Mouse (Mus musculus) kidney, postnatal 0 days (tissue): ENCODE results near the gene Piwil4. TPM values are rescaled to one million over a fixed set of nuclear protein-coding genes. Genes with fewer than 3 reads are reported as not detected.

Source experiments
- ATAC-seq: fragments of 200-750 bp; cut with Nextera tagmentation; replicated peaks from 2 replicates; pipeline ENCODE4 v1.8.0; 2017; ENCODE audit warnings: low read depth, moderate number of reproducible peaks, moderate TSS enrichment, moderate library complexity; ENCODE audit not compliant: low FRiP score
- DNase-seq: peaks from one replicate; pipeline ENCODE4 v3.0.0-alpha.2; 2016; ENCODE audit warnings: low spot score
- H3K27ac ChIP-seq: fragments of 300-500 bp; sonication (generic); 2 replicates; pipeline ENCODE4 v1.5.1; 2014; ENCODE audit warnings: mild to moderate bottlenecking
- H3K27me3 ChIP-seq: fragments of 300-500 bp; sonication (generic); 2 replicates; pipeline ENCODE4 v1.6.1; 2014; ENCODE audit warnings: low read length, mixed read lengths; ENCODE audit not compliant: insufficient read depth
- H3K36me3 ChIP-seq: fragments of 300-500 bp; sonication (generic); 2 replicates; pipeline ENCODE4 v1.6.1; 2014; ENCODE audit warnings: low read length, mixed read lengths; ENCODE audit not compliant: insufficient read depth
- H3K4me1 ChIP-seq: fragments of 300-500 bp; sonication (generic); replicated peaks from 2 replicates; pipeline ENCODE4 v1.6.1; 2014; ENCODE audit warnings: antibody characterized with exemption, low read length, mixed read lengths; ENCODE audit not compliant: insufficient read depth
- H3K4me2 ChIP-seq: fragments of 300-500 bp; sonication (generic); 2 replicates; pipeline ENCODE4 v1.6.1; 2014; ENCODE audit warnings: mild to moderate bottlenecking, low read length, moderate library complexity, mixed read lengths
- H3K4me3 ChIP-seq: fragments of 300-500 bp; sonication (generic); replicated peaks from 2 replicates; pipeline ENCODE4 v1.5.1; 2014; ENCODE audit warnings: low read depth, low read length
- H3K9ac ChIP-seq: fragments of 300-500 bp; sonication (generic); 2 replicates; pipeline ENCODE4 v1.6.1; 2014; ENCODE audit warnings: low read depth, low read length
- H3K9me3 ChIP-seq: fragments of 300-500 bp; sonication (generic); replicated peaks from 2 replicates; pipeline ENCODE4 v1.6.1; 2016; ENCODE audit warnings: low read length, inconsistent platforms, mixed read lengths
- CTCF ChIP-seq: IDR thresholded peaks from 2 replicates; pipeline ENCODE4 v1.5.1; 2016; ENCODE audit warnings: antibody characterized with exemption, low read depth, mild to moderate bottlenecking, moderate library complexity
- WGBS: fragments of 180-500 bp; shearing (Covaris S2); extraction: QIAGEN DNeasy Blood & Tissue Kit; methylation state at CpG from one replicate; pipeline ENCODE4 v1.1.7; 2014; 5-methylcytosine and 5-hydroxymethylcytosine counted together
- polyA plus RNA-seq: library from polyadenylated mRNA; unstranded; fragments of >200 nt; fragmentation: Nextera tagmentation; extraction: Ambion mirVana; gene quantifications from 2 replicates; pipeline ENCODE4 v1.2.1, GENCODE M21; 2015

Gene Piwil4
- polyA plus RNA-seq, 1 experiment from 2014 or later, result 0.11 TPM

DNA sequence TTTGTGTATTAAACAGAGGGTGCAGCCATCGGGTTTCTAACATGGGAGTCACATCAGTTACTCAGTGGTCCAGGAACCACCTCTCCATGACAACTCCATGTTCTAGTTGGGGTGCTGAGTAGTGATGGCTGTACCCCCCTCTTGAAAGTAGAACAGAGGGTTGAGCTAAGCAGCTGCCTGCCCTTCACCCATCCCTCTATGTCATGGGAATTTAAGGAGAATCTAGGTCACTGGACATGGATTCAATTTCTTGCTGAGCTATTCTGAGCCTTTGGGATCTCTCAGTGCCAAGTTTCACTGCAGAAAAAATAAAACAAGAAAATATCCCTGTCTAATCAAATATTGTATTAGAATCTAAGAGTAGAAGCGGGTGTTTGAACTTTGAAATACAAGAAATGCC lies 76.9 kb downstream of the Piwil4 start:
- ATAC-seq (no peak), DNase-seq (no peak)
- Histone ChIP-seq H3K9me3 (no peaks in the 10 kb centered on the region), H3K36me3 (no peaks in the 10 kb centered on the region), H3K9ac (no peak overlapping the region), H3K27me3 (no peaks in the 10 kb centered on the region), H3K27ac (no peak overlapping the region), H3K4me2 (no peak overlapping the region), H3K4me3 (no peak overlapping the region), H3K4me1 (no peaks in the 10 kb centered on the region)
- WGBS, result 88% methylated on average over 2 of the region's 2 CpGs
- no peak for TF ChIP-seq CTCF

DNA sequence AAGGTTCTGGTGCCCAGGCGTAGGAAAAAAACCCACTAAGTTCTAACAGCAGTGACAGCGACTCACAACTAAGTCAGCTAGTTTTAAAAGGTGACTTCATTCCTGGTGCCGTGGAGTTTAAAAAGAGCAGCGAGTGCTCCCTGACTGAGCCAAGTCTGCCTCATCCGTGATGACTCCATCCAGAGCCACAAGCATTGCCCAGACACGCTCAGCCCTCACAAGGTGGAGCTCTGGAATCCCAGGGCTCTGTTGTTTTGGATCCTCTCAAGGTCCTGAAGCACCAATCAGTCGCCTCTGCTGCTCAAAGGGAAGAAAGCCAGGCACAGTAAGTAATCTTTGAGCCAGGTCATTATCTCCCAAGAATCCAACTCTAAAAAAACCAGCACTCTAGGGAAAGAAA lies 77.7 kb downstream of the Piwil4 start:
- WGBS, result 84% methylated on average over 7 of the region's 7 CpGs
- Histone ChIP-seq H3K4me2 (no peak overlapping the region), H3K9me3 (no peaks in the 10 kb centered on the region), H3K27me3 (no peaks in the 10 kb centered on the region), H3K4me1 (no peaks in the 10 kb centered on the region), H3K9ac (no peak overlapping the region), H3K36me3 (no peaks in the 10 kb centered on the region), H3K4me3 (no peak overlapping the region), H3K27ac (no peak overlapping the region)
- TF ChIP-seq CTCF, result no peak
- DNase-seq (no peak), ATAC-seq (no peak)

DNA sequence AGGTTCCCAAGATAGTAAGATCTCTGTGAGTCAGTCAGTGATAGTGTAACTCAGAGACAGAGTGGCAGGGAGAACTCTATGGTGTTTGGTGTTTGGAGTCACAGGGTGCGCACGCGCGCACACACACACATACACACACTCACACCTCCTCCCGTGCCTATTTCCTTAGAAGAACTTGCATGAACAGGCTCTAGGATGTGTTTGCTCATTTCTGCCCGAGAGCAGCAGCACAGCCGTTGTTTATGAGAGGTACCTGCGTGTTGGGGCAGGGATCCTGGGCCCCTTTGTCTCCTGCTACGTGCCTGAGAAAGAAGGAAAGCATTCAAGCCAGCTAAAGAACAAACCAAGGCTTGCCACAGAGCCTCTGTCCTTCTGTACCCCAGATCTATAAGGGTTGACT lies 78.4 kb downstream of the Piwil4 start:
- ATAC-seq (no peak), DNase-seq (no peak)
- no peak overlapping the region for H3K27ac ChIP-seq
- no peaks in the 10 kb centered on the region for H3K27me3 ChIP-seq
- WGBS, result 85% methylated on average over 9 of the region's 9 CpGs
- H3K9me3 ChIP-seq, result no peaks in the 10 kb centered on the region
- TF ChIP-seq CTCF, result no peak
- no peak overlapping the region for H3K4me3 ChIP-seq
- H3K36me3 ChIP-seq, result no peaks in the 10 kb centered on the region
- H3K4me2 ChIP-seq, result no peak overlapping the region
- no peak overlapping the region for H3K9ac ChIP-seq
- no peaks in the 10 kb centered on the region for H3K4me1 ChIP-seq

DNA sequence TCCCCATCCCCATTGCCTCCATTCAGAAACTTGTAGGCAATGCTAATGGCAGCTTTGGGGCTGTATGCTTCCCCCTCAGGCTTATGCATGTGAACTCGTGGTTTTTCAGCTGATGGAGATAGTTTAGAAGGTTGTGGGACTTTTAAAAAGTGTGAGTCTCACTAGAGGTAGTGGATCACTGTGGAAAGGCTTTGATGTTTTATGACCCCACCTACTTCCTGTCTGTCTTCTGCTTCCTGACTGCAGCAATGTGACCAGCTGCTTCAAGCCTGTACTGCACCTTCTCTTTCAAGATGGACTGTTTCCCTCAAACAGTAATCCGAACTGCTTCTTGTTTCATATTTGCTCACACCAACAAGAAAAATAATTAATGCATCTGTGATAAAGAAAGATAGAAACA lies 82.6 kb downstream of the Piwil4 start:
- Histone ChIP-seq H3K27me3 (no peaks in the 10 kb centered on the region), H3K9me3 (no peaks in the 10 kb centered on the region), H3K36me3 (no peaks in the 10 kb centered on the region), H3K27ac (no peak overlapping the region), H3K4me1 (no peaks in the 10 kb centered on the region), H3K9ac (no peak overlapping the region), H3K4me2 (no peak overlapping the region), H3K4me3 (no peak overlapping the region)
- no peak for DNase-seq
- no peak for TF ChIP-seq CTCF
- ATAC-seq, result no peak
- 48% methylated on average over 2 of the region's 2 CpGs for WGBS

DNA sequence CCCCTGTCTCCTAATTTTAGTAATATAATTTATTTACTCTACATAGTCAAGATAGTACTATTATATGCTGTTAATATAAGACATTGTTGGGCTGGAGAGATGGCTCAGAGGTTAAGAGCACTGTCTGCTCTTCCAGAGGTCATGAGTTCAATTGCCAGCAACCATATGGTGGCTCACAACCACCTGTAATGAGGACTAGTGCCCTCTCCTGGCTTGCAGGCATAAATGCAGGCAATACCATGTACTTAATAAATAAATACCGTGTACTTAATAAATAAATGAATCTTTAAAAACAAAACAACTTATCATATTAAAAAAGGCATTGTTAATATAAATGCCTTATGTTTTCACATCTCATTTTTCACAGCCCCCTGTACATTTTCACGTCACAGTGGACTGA lies 86.5 kb downstream of the Piwil4 start:
- no peak for DNase-seq
- Histone ChIP-seq H3K4me2 (no peak overlapping the region), H3K27me3 (no peaks in the 10 kb centered on the region), H3K9ac (no peak overlapping the region), H3K36me3 (no peaks in the 10 kb centered on the region), H3K4me3 (no peak overlapping the region), H3K9me3 (no peaks in the 10 kb centered on the region), H3K4me1 (no peaks in the 10 kb centered on the region), H3K27ac (no peak overlapping the region)
- WGBS, result 84% methylated on average over 2 of the region's 2 CpGs
- TF ChIP-seq CTCF, result peak; percentile 40; the same call in 1 of the 2 replicates
- ATAC-seq, result no peak

DNA sequence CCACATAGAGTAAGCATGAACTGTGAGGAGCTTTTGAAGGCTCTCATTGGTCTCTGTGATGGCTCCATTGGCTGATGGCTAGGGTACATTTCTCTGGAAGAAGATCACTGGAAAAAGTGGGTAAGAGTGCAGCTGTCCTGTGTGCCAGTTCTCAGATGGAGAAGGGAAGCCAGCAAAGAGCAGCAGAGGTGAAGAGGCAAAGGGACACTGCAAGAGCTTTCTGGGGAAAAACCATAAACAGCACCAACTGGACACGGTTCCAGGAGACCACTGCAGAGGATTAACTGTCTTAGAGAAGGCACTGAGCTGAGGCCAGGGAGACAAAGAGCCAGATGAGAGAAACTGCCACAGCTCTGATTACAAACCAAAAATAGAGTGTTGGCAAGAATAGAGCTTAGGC lies 87.8 kb downstream of the Piwil4 start:
- WGBS, result 80% methylated on average over 1 of the region's 1 CpGs
- DNase-seq (no peak), ATAC-seq (no peak)
- no peak for TF ChIP-seq CTCF
- Histone ChIP-seq H3K27me3 (no peaks in the 10 kb centered on the region), H3K4me1 (no peaks in the 10 kb centered on the region), H3K9me3 (no peaks in the 10 kb centered on the region), H3K4me2 (no peak overlapping the region), H3K36me3 (no peaks in the 10 kb centered on the region), H3K4me3 (no peak overlapping the region), H3K9ac (no peak overlapping the region), H3K27ac (no peak overlapping the region)

DNA sequence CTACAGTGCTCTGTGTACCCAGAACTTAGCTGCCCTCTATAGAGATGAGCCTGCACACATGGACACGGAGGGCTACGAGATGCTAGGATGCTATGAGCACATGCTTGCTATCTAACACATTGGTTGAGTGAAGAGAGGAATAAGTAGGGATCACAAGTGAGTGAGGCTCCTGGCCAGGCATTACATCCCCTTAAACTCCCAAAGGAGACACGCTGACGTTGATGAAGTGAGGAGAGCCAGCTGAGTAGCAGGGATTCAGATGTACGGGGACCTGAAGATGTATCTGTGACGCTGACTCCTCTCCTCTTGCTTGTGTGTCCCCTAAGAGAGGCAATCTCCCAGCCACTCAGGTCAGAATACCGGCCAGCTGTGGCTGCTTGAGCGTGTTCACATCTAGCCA lies 92.7 kb downstream of the Piwil4 start:
- TF ChIP-seq CTCF, result no peak
- WGBS, result 85% methylated on average over 8 of the region's 8 CpGs
- no peak overlapping the region for H3K4me3 ChIP-seq
- DNase-seq (no peak), ATAC-seq (no peak)
- H3K9ac ChIP-seq, result no peak overlapping the region
- H3K9me3 ChIP-seq, result no peaks in the 10 kb centered on the region
- H3K36me3 ChIP-seq, result no peaks in the 10 kb centered on the region
- H3K27ac ChIP-seq, result no peak overlapping the region
- no peaks in the 10 kb centered on the region for H3K27me3 ChIP-seq
- peaks cover 1% of the 10 kb centered on the region; the same call in 1 of the 2 replicates for H3K4me1 ChIP-seq
- no peak overlapping the region for H3K4me2 ChIP-seq
